Mouse (Mus musculus) G1E (cell line): ENCODE results near the gene Rpusd2. TPM values are rescaled to one million over a fixed set of nuclear protein-coding genes. Genes with fewer than 3 reads are reported as not detected.

ENCODE experiments used
- ATAC-seq: 2 replicates; pipeline ENCODE4 v1.8.0; 2016; ENCODE audit warnings: mild to moderate bottlenecking; ENCODE audit not compliant: insufficient number of reproducible peaks, poor library complexity, low FRiP score, severe bottlenecking; ENCODE audit errors: extremely low read depth
- DNase-seq: peaks from one replicate; pipeline ENCODE4 v3.0.0; 2012; ENCODE audit warnings: low spot score
- H3K27me3 ChIP-seq: 2 replicates; pipeline ENCODE4 v1.6.1; 2012; ENCODE audit warnings: mild to moderate bottlenecking, low read length, inconsistent platforms; ENCODE audit not compliant: insufficient read depth
- H3K36me3 ChIP-seq: replicated peaks from 2 replicates; pipeline ENCODE3; 2012; ENCODE audit warnings: mild to moderate bottlenecking, inconsistent platforms
- H3K4me1 ChIP-seq: 2 replicates; pipeline ENCODE4 v1.6.1; 2012; ENCODE audit warnings: low read depth, low read length, inconsistent platforms, mixed read lengths; ENCODE audit not compliant: insufficient read depth
- H3K4me3 ChIP-seq: 2 replicates; pipeline ENCODE4 v1.5.1; 2012; ENCODE audit warnings: low read depth, mild to moderate bottlenecking, inconsistent platforms, low read length, moderate library complexity, mixed read lengths
- H3K9me3 ChIP-seq: replicated peaks from 2 replicates; pipeline ENCODE4 v1.6.1; 2012; ENCODE audit warnings: inconsistent platforms
- CTCF ChIP-seq: IDR thresholded peaks from 2 replicates; pipeline ENCODE4 v1.5.1; 2012; ENCODE audit warnings: low read depth, low read length, inconsistent platforms, mixed read lengths
- GATA1 ChIP-seq: IDR thresholded peaks from 2 replicates; pipeline ENCODE4 v1.6.1; 2012; ENCODE audit warnings: borderline replicate concordance, low read length, inconsistent platforms, mixed read lengths
- GATA2 ChIP-seq: IDR thresholded peaks from 2 replicates; pipeline ENCODE4 v1.6.1; 2012; ENCODE audit warnings: low read depth, low read length, inconsistent platforms, borderline replicate concordance
- POLR2AphosphoS5 ChIP-seq: IDR thresholded peaks from 2 replicates; pipeline ENCODE4 v1.6.1; 2012; ENCODE audit warnings: low read depth, low read length, inconsistent platforms; ENCODE audit not compliant: insufficient replicate concordance
- TAL1 ChIP-seq: conservative IDR thresholded peaks from 2 replicates; pipeline ENCODE4 v1.6.1; 2012; ENCODE audit warnings: low read depth, low read length, inconsistent platforms, mixed read lengths
- polyA plus RNA-seq: library from polyadenylated mRNA; stranded (reverse); fragments of >175 nt; gene quantifications from 2 replicates; pipeline ENCODE4 v1.2.3, GENCODE M21; 2012
- total RNA-seq, 2 experiments: library from RNA; stranded (forward) in 1 of 2; stranded (reverse) in 1 of 2; fragments of 200-1000 nt in 1 of 2; fragments of >200 nt in 1 of 2; fragmentation: Nextera tagmentation in 1 of 2; gene quantifications; 2 replicates each; pipeline ENCODE4 v1.2.3; 2014 to 2017

Gene Rpusd2
- total and polyA plus RNA-seq, 3 experiments: 7.6 to 24.8 (median 18.5) TPM

DNA sequence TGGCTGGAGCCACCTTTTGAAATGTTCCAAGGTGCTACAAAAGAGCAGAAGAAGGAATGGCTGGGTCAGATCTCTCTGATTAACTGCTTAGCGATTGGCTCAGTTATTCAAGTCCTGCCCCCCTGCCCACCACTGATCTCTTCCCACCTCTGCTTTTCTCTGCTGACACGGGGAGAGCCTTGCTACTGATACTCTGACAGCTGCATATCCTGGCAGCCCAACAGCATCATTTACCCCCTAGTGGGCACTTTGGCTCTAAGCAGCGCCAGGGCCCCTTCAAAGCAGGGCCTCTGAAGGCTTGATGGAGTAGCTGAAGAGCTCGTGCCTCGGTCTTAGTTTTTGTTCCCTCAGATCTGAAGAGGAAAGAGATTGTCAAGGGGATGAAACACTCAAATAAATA lies 15.5 kb upstream of the Rpusd2 start:
- Histone ChIP-seq H3K27me3 (no peaks in the 10 kb centered on the region), H3K36me3 (peaks cover 63% of the 10 kb centered on the region), H3K9me3 (peaks cover 9% of the 10 kb centered on the region), H3K4me1 (peaks cover 20% of the 10 kb centered on the region), H3K4me3 (no peak overlapping the region)
- ATAC-seq (no peak), DNase-seq (no peak)
- TF ChIP-seq POLR2AphosphoS5: no peak
- TF ChIP-seq TAL1: no peak
- TF ChIP-seq GATA2: no peak
- no peak for TF ChIP-seq CTCF
- TF ChIP-seq GATA1: no peak

DNA sequence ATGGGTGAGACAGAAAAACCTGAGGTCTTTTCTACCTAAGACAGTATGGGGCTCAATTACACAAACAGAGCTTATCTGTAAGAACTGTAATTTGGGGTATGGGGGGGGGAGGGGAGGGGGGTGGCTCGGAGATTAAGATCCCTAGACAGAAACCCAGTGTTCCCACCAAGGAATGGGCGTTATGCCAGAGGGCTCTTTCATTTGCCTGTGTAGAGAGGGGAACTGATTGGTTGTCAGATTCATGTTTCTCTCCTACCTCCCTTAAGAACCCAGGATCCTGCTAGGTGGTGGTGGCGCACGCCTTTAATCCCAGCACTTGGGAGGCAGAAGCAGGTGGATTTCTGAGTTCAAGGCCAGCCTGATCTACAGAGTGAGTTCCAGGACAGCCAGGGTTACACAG lies 15.1 kb upstream of the Rpusd2 start:
- Histone ChIP-seq H3K4me1 (peaks cover 24% of the 10 kb centered on the region), H3K27me3 (no peaks in the 10 kb centered on the region), H3K9me3 (peaks cover 9% of the 10 kb centered on the region), H3K4me3 (no peak overlapping the region), H3K36me3 (peaks cover 64% of the 10 kb centered on the region)
- DNase-seq: no peak
- TF ChIP-seq TAL1: no peak
- TF ChIP-seq POLR2AphosphoS5: no peak
- TF ChIP-seq GATA1: no peak
- TF ChIP-seq GATA2: no peak
- ATAC-seq: no peak

DNA sequence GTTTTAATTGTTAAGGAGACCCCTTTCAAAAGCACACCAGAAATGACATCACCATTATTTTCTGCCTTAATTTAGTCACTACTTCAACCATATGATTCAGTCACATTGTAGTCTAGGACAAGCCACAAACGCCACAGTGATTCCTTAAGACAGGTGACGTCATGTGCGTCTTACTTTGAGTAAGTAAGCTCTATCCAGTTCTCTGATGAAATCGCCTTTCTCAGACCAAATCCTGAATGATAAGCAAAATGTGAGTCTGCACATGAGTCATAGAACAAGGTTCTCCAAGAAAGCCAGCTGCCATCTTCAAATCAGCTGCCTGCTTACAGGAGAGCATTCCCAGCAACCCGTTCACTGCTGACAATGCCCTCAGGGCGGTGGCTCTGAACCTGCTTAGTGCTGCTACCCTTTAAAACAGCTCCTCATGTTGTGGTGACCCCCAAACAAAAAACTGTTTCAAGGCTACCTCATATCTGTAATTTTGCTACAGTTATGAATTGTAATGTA lies 11.4 kb upstream of the Rpusd2 start:
- ATAC-seq (no peak), DNase-seq (no peak)
- Histone ChIP-seq H3K36me3 (peaks cover 76% of the 10 kb centered on the region), H3K9me3 (peaks cover 4% of the 10 kb centered on the region), H3K4me3 (no peak overlapping the region), H3K4me1 (peaks cover 45% of the 10 kb centered on the region), H3K27me3 (no peaks in the 10 kb centered on the region)
- TF ChIP-seq CTCF (no peak), TAL1 (no peak), POLR2AphosphoS5 (no peak), GATA1 (no peak), GATA2 (no peak)

DNA sequence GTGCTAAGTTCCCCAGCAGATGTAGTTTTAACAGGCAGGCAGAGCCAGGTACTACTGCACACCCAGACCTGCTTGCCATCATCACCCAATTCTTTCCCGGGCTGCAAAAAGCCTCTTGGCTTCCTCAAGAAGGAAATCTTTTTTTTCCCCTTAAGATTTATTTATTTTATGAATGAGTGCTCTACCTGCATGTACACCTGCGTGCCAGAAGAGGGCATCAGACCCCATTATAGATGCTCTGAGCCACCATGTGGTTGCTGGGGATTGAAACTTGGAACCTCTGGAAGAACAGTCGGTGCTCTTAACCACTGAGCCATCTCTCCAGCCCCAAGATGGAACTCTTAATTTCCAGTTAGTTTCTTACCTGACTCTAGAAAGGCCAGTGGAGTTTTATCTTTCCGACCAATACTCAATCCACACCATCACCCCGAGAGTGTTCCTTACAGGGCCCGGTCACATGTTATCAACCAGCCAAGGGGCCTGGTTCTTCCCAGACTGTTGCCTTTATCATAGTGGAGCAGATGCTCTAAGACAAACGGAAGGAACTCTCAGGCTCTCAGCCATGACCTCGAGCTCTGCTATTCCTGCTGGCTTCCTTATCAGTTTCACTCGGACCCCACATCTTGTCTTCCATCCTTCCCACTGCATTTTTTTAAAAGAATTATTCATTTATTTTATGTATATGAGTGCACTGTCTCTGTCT lies 9.9 kb upstream of the Rpusd2 start:
- Histone ChIP-seq H3K27me3 (no peaks in the 10 kb centered on the region), H3K4me1 (peaks cover 53% of the 10 kb centered on the region), H3K9me3 (no peaks in the 10 kb centered on the region), H3K36me3 (peaks cover 61% of the 10 kb centered on the region), H3K4me3 (no peak overlapping the region; the same call in 1 of the 2 replicates)
- ATAC-seq: peak; percentile 85
- no peak for TF ChIP-seq POLR2AphosphoS5
- TF ChIP-seq TAL1: peak; percentile 90
- no peak for TF ChIP-seq CTCF
- TF ChIP-seq GATA1: no peak
- no peak for TF ChIP-seq GATA2
- peak; percentile 59 for DNase-seq

DNA sequence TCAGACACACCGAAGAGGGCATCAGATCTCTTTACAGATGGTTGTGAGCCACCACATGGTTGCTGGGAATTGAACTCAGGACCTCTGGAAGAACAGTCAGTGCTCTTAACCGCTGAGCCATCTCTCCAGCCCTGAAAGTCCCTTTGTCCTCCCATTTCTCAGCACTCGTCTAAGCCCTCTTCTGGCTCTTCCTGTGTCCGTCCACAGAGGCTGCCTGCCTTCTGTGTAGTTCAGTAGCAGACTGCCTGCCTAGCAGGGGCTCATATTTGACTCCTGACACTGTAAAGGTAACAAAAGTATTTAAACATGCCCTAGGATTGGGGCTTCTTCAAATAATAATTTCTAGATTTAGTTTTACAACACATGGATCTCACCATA lies 9.4 kb upstream of the Rpusd2 start:
- ATAC-seq: no peak
- peak overlapping the region; percentile 9; the same call in 1 of the 2 replicates for H3K4me3 ChIP-seq

DNA sequence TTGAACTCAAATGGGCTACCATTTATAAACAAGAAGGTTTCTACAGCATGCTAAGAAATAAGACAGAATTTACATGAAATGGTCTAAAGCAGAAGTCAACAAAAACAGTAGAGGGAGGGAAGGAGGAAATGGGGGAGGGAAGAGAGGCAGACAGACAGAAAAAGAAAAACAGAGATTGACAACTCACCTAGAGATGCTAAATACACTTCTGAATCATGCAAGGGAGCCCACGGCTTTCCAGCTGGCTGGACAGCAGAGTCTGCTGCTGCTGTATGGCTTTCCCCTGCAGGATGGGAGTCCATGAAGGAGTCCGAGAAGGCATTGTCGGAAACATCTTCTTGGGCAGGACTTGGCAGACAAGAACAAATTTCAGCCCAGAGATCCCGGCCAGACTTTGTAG lies 7.6 kb upstream of the Rpusd2 start:
- Histone ChIP-seq H3K4me3 (no peak overlapping the region; the same call in 1 of the 2 replicates), H3K27me3 (no peaks in the 10 kb centered on the region), H3K9me3 (no peaks in the 10 kb centered on the region), H3K36me3 (peaks cover 39% of the 10 kb centered on the region), H3K4me1 (peaks cover 56% of the 10 kb centered on the region)
- no peak for ATAC-seq
- TF ChIP-seq CTCF (no peak), POLR2AphosphoS5 (no peak), GATA1 (no peak), GATA2 (no peak)
- DNase-seq: no peak

More for the DNA sequence above, 9.4 kb upstream of the Rpusd2 start:
- peaks cover 54% of the 10 kb centered on the region for H3K4me1 ChIP-seq
- no peak for DNase-seq
- H3K9me3 ChIP-seq: no peaks in the 10 kb centered on the region
- TF ChIP-seq GATA2 (no peak), POLR2AphosphoS5 (no peak), TAL1 (no peak), CTCF (no peak), GATA1 (no peak)
- H3K27me3 ChIP-seq: no peaks in the 10 kb centered on the region
- peaks cover 56% of the 10 kb centered on the region for H3K36me3 ChIP-seq
